Mouse (Mus musculus) MEL (cell line): ENCODE data around the gene Zbtb22. TPM values are rescaled to one million over a fixed set of nuclear protein-coding genes. Genes with fewer than 3 reads are reported as not detected.

Experiments
- DNase-seq: peaks from one replicate; pipeline ENCODE4 v3.0.0; 2011; ENCODE audit warnings: low read depth, low spot score
- H3K27ac ChIP-seq: 2 replicates; pipeline ENCODE4 v1.5.1; 2012; ENCODE audit warnings: low read depth, mild to moderate bottlenecking, control low read depth, low read length, moderate library complexity; ENCODE audit not compliant: control insufficient read depth
- H3K27me3 ChIP-seq, 2 experiments: fragments of 150-350 bp in 1 of 2; sonication (generic) in 1 of 2; 2 replicates each; pipeline ENCODE4 v1.6.1; 2012; ENCODE audit warnings: low read length in 2 of 2, mild to moderate bottlenecking in 2 of 2, improper control_type of control experiment in 1 of 2, moderate library complexity in 1 of 2; ENCODE audit not compliant: insufficient read depth in 2 of 2, control insufficient read depth in 1 of 2
- H3K36me3 ChIP-seq, 2 experiments: 2 replicates each; pipeline ENCODE4 v1.6.1; 2012 to 2014; ENCODE audit warnings: low read length in 2 of 2, improper control_type of control experiment in 1 of 2, inconsistent platforms in 1 of 2, mild to moderate bottlenecking in 1 of 2; ENCODE audit not compliant: insufficient read depth in 2 of 2, control insufficient read depth in 1 of 2
- H3K4me1 ChIP-seq, 2 experiments: fragments of 150-350 bp in 1 of 2; sonication (generic) in 1 of 2; 2 replicates each; pipeline ENCODE4 v1.6.1; 2012; ENCODE audit warnings: low read length in 2 of 2, improper control_type of control experiment in 1 of 2, mild to moderate bottlenecking in 1 of 2; ENCODE audit not compliant: insufficient read depth in 2 of 2, control insufficient read depth in 1 of 2
- H3K4me3 ChIP-seq, 2 experiments: fragments of 150-350 bp in 1 of 2; sonication (generic) in 1 of 2; 2 replicates each; pipeline ENCODE4 v1.5.1; 2012; ENCODE audit warnings: low read depth in 2 of 2, low read length in 2 of 2, mild to moderate bottlenecking in 2 of 2, moderate library complexity in 2 of 2, control low read depth in 1 of 2, improper control_type of control experiment in 1 of 2; ENCODE audit not compliant: control insufficient read depth in 1 of 2, insufficient read depth in 1 of 2
- H3K79me2 ChIP-seq: 2 replicates; pipeline ENCODE4 v1.6.1; 2012; ENCODE audit warnings: mild to moderate bottlenecking, low read length, moderate library complexity; ENCODE audit not compliant: control insufficient read depth, poor library complexity, insufficient read depth
- H3K9ac ChIP-seq: 2 replicates; pipeline ENCODE4 v1.6.1; 2012; ENCODE audit warnings: low read depth, mild to moderate bottlenecking, control low read depth, low read length, moderate library complexity; ENCODE audit not compliant: control insufficient read depth, poor library complexity, severe bottlenecking
- H3K9me3 ChIP-seq: fragments of 150-350 bp; sonication (generic); replicated peaks from 2 replicates; pipeline ENCODE4 v1.6.1; 2012; ENCODE audit warnings: mild to moderate bottlenecking, low read length, improper control_type of control experiment, moderate library complexity; ENCODE audit not compliant: insufficient read depth
- CTCF ChIP-seq, 3 experiments: IDR thresholded peaks in 2 of 3; conservative IDR thresholded peaks in 1 of 3; 2 replicates each; pipeline ENCODE4 v1.5.1; 2011 to 2012; ENCODE audit warnings: low read length in 3 of 3, low read depth in 2 of 3, mild to moderate bottlenecking in 2 of 3, improper control_type of control experiment in 1 of 3, inconsistent platforms in 1 of 3, mixed read lengths in 1 of 3, moderate library complexity in 1 of 3; ENCODE audit not compliant: control insufficient read depth in 1 of 3, insufficient read depth in 1 of 3, poor library complexity in 1 of 3, severe bottlenecking in 1 of 3
- ELF1 ChIP-seq: IDR thresholded peaks from 2 replicates; pipeline ENCODE4 v1.6.1; 2014; ENCODE audit warnings: low read depth, mild to moderate bottlenecking, inconsistent platforms, low read length, improper control_type of control experiment, moderate library complexity
- ETS1 ChIP-seq: IDR thresholded peaks from 2 replicates; pipeline ENCODE4 v1.6.1; 2012; ENCODE audit warnings: low read depth, mild to moderate bottlenecking, inconsistent platforms, low read length, improper control_type of control experiment, moderate library complexity
- HCFC1 ChIP-seq: IDR thresholded peaks from 2 replicates; pipeline ENCODE4 v1.6.1; 2012; ENCODE audit warnings: low read depth, mild to moderate bottlenecking, inconsistent platforms, low read length, improper control_type of control experiment, moderate library complexity
- KAT2A ChIP-seq: conservative IDR thresholded peaks from 2 replicates; pipeline ENCODE4 v1.6.1; 2012; ENCODE audit warnings: low read depth, low read length, improper control_type of control experiment, inconsistent platforms
- MAFK ChIP-seq: IDR thresholded peaks from 2 replicates; pipeline ENCODE4 v1.6.1; 2011; ENCODE audit warnings: low read depth, mild to moderate bottlenecking, low read length, improper control_type of control experiment, borderline replicate concordance
- MEF2A ChIP-seq: IDR thresholded peaks from 2 replicates; pipeline ENCODE4 v1.6.1; 2014; ENCODE audit warnings: low read depth, mild to moderate bottlenecking, inconsistent platforms, low read length, improper control_type of control experiment; ENCODE audit not compliant: poor library complexity, insufficient replicate concordance, severe bottlenecking; ENCODE audit errors: extremely low read depth
- MXI1 ChIP-seq: IDR thresholded peaks from 2 replicates; pipeline ENCODE4 v1.6.1; 2011; ENCODE audit warnings: mild to moderate bottlenecking, low read depth, low read length, improper control_type of control experiment
- MYC ChIP-seq: IDR thresholded peaks from 2 replicates; pipeline ENCODE4 v1.6.1; 2011; ENCODE audit warnings: low read depth, mild to moderate bottlenecking, low read length, improper control_type of control experiment, moderate library complexity
- NELFE ChIP-seq: IDR thresholded peaks from 2 replicates; pipeline ENCODE4 v1.6.1; 2011; ENCODE audit warnings: low read depth, low read length, improper control_type of control experiment
- POLR2A ChIP-seq, 2 experiments: IDR thresholded peaks; 2 replicates each; pipeline ENCODE4 v1.6.1; 2011 to 2012; ENCODE audit warnings: low read length in 2 of 2, mild to moderate bottlenecking in 2 of 2, control low read depth in 1 of 2, improper control_type of control experiment in 1 of 2, low read depth in 1 of 2, moderate library complexity in 1 of 2; ENCODE audit not compliant: control insufficient read depth in 1 of 2, insufficient read depth in 1 of 2, poor library complexity in 1 of 2
- POLR2AphosphoS5 ChIP-seq: IDR thresholded peaks from 2 replicates; pipeline ENCODE4 v1.6.1; 2012; ENCODE audit warnings: low read depth, borderline replicate concordance, mild to moderate bottlenecking, inconsistent platforms, low read length, moderate library complexity, mixed read lengths
- RAD21 ChIP-seq: IDR thresholded peaks from 2 replicates; pipeline ENCODE4 v1.6.1; 2011; ENCODE audit warnings: mild to moderate bottlenecking, low read depth, low read length, improper control_type of control experiment
- RCOR1 ChIP-seq: IDR thresholded peaks from 2 replicates; pipeline ENCODE4 v1.6.1; 2012; ENCODE audit warnings: low read depth, mild to moderate bottlenecking, inconsistent platforms, low read length, improper control_type of control experiment
- SIN3A ChIP-seq: IDR thresholded peaks from 2 replicates; pipeline ENCODE4 v1.6.1; 2012; ENCODE audit warnings: low read length, improper control_type of control experiment, inconsistent platforms
- SMC3 ChIP-seq: IDR thresholded peaks from 2 replicates; pipeline ENCODE4 v1.6.1; 2011; ENCODE audit warnings: low read depth, low read length, improper control_type of control experiment
- UBTF ChIP-seq: IDR thresholded peaks from 2 replicates; pipeline ENCODE4 v1.6.1; 2012; ENCODE audit warnings: low read depth, mild to moderate bottlenecking, inconsistent platforms, low read length, improper control_type of control experiment, moderate library complexity, borderline replicate concordance; ENCODE audit not compliant: insufficient read depth
- ZC3H11A ChIP-seq: IDR thresholded peaks from 2 replicates; pipeline ENCODE4 v1.6.1; 2012; ENCODE audit warnings: low read depth, mild to moderate bottlenecking, inconsistent platforms, low read length, improper control_type of control experiment
- ZMIZ1 ChIP-seq: IDR thresholded peaks from 2 replicates; pipeline ENCODE4 v1.6.1; 2012; ENCODE audit warnings: low read depth, mild to moderate bottlenecking, inconsistent platforms, low read length, improper control_type of control experiment, moderate library complexity
- polyA plus RNA-seq, 2 experiments: library from polyadenylated mRNA; stranded (reverse) in 1 of 2; unstranded in 1 of 2; fragments of >175 nt in 1 of 2; fragments of >200 nt in 1 of 2; gene quantifications; 2 replicates each; pipeline versions ENCODE4 v1.2.1 to v1.2.4; 2012; ENCODE audit warnings: low replicate concordance in 2 of 2, low read depth in 1 of 2; ENCODE audit not compliant: insufficient read length in 2 of 2, insufficient read depth in 1 of 2, missing spikeins in 1 of 2
- total RNA-seq: library from RNA; depleted of rRNA; stranded (reverse); fragments of 300-350 nt; gene quantifications from 2 replicates; pipeline ENCODE4 v1.2.3, GENCODE M21; 2012

Zbtb22 gene
- total and polyA plus RNA-seq, 3 experiments, result 18.6 to 30.0 TPM; not detected in 1

DNA sequence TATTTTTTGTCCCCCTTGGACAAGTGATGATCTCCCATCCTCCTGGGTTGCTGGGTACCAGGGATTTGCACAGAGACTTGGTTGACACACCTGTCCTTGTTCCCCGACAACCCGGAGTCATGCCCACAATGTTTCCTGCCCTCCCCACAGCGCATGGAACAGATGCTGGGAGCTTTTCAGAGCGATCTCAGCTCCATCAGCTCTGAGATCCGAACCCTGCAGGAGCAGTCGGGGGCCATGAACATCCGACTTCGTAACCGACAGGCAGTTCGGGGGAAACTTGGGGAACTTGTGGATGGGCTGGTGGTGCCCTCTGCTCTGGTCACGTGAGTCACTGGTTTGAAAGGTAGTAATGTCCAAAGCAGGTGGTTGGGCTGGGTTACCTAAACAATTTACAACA lies 42.7 kb downstream of the Zbtb22 start:
- Histone ChIP-seq H3K9ac (no peak overlapping the region), H3K4me3 (no peak overlapping the region), H3K79me2 (peaks cover 29% of the 10 kb centered on the region), H3K27me3 (no peaks in the 10 kb centered on the region), H3K27ac (no peak overlapping the region), H3K9me3 (no peaks in the 10 kb centered on the region), H3K4me1 (no peaks in the 10 kb centered on the region), H3K36me3 (peaks cover 5 to 6% of the 10 kb centered on the region in 2 experiments)
- DNase-seq, result no peak
- TF ChIP-seq SMC3, result no peak
- no peak for TF ChIP-seq NELFE

DNA sequence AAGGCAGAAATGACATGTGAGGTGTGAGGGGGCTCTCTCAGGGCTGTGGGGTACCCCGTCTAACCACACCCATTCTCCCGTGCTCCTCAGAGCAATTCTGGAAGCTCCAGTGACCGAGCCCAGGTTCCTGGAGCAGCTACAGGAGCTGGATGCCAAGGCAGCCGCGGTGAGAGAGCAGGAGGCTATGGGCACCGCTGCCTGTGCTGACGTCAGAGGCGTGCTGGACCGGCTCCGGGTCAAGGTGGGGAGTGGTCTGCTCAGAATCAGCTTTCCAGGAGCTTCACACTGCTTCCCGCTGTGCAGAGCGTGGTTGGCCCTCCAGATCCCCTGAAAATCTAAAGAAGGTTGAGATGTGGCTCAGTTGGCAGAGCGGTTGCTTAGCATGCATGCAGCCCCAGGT lies 43.4 kb downstream of the Zbtb22 start:
- no peaks in the 10 kb centered on the region for H3K27me3 ChIP-seq
- TF ChIP-seq UBTF (no peak), SMC3 (no peak)
- TF ChIP-seq, all 39 proteins: peak for 0
- H3K36me3 ChIP-seq, result peaks cover 4 to 5% of the 10 kb centered on the region in 2 experiments
- no peak for DNase-seq
- H3K4me1 ChIP-seq, result no peaks in the 10 kb centered on the region
- no peak overlapping the region for H3K27ac ChIP-seq
- H3K79me2 ChIP-seq, result peaks cover 23% of the 10 kb centered on the region
- no peak overlapping the region for H3K9ac ChIP-seq
- no peaks in the 10 kb centered on the region for H3K9me3 ChIP-seq
- H3K4me3 ChIP-seq, result no peak overlapping the region

- H3K27me3 ChIP-seq, result no peaks in the 10 kb centered on the region
- DNase-seq, result no peak
- TF ChIP-seq POLR2A (IDR thresholded peaks at IDR 0.05; ENCODE audit: control insufficient read depth in 1 of 2, insufficient read depth in 1 of 2, low read depth in 1 of 2, low read length in 2 of 2, poor library complexity in 1 of 2), result no peak
- no peak for TF ChIP-seq UBTF
- no peak for TF ChIP-seq NELFE
- TF ChIP-seq ETS1, result no peak
- TF ChIP-seq, all 39 proteins: peak for 0
- Histone ChIP-seq H3K36me3 (peaks cover 0 to 5% of the 10 kb centered on the region in 2 experiments; a peak in 3 of 4 replicates), H3K9me3 (no peaks in the 10 kb centered on the region), H3K4me1 (no peaks in the 10 kb centered on the region), H3K27ac (no peak overlapping the region), H3K9ac (no peak overlapping the region), H3K79me2 (peaks cover 15% of the 10 kb centered on the region), H3K4me3 (no peak overlapping the region)
Measured at GRCm38 (mm10) chr17:33959948-33960347, 44.2 kb downstream of the Zbtb22 start.

DNA sequence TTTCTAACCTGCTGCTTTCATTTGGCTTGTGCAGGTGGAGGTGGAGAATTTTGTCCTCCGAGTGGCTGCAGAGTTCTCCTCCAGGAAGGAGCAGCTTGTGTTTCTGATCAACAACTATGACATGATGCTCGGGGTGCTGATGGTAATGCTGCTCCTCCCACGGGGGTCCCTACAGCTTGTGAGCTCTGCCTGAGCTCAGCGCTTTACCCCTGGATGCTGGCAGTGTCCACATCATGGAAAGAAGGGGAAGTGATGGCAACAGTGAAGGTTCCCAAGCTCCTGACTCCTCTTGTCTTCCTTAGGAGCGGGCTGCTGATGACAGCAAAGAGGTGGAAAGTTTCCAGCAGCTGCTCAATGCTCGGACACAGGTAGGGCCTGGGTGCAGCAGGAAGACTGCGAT lies 47.2 kb downstream of the Zbtb22 start:
- no peaks in the 10 kb centered on the region for H3K27me3 ChIP-seq
- H3K79me2 ChIP-seq, result no peaks in the 10 kb centered on the region; the same call in 1 of the 2 replicates
- no peak overlapping the region for H3K27ac ChIP-seq
- no peak overlapping the region for H3K9ac ChIP-seq
- no peaks in the 10 kb centered on the region for H3K4me1 ChIP-seq
- no peaks in the 10 kb centered on the region; a peak in 1 of 4 replicates for H3K36me3 ChIP-seq
- no peak for DNase-seq
- H3K4me3 ChIP-seq, result no peak overlapping the region
- TF ChIP-seq MXI1, result no peak
- no peak for TF ChIP-seq CTCF (IDR thresholded peaks at IDR 0.05 in 2 of 3, conservative IDR thresholded peaks at IDR 0.05 in 1 of 3; ENCODE audit: control insufficient read depth in 1 of 3, insufficient read depth in 1 of 3, low read depth in 2 of 3, low read length in 3 of 3, poor library complexity in 1 of 3, severe bottlenecking in 1 of 3)
- no peak for TF ChIP-seq MEF2A
- TF ChIP-seq POLR2AphosphoS5, result no peak
- no peak for TF ChIP-seq HCFC1
- TF ChIP-seq UBTF, result no peak
- no peak for TF ChIP-seq MYC
- TF ChIP-seq SIN3A, result no peak
- no peak for TF ChIP-seq RAD21
- no peak for TF ChIP-seq ZMIZ1
- TF ChIP-seq RCOR1, result no peak
- TF ChIP-seq SMC3, result no peak
- TF ChIP-seq MAFK, result no peak
- no peak for TF ChIP-seq KAT2A
- no peak for TF ChIP-seq ELF1
- no peak for TF ChIP-seq ZC3H11A
- no peaks in the 10 kb centered on the region for H3K9me3 ChIP-seq
